Mouse (Mus musculus): ENCODE data around the gene Mlst8. TPM values are rescaled to one million over a fixed set of nuclear protein-coding genes. Genes with fewer than 3 reads are reported as not detected.

The Mlst8 gene
- polyA plus RNA-seq, 2 experiments = 9.6 to 13.5 TPM

- Histone ChIP-seq H3K36me3 (replicated peaks; ENCODE audit: control insufficient read depth, insufficient read depth, low read depth) (peaks cover 26% of the 10 kb centered on the region), H3K4me3 (ENCODE audit: insufficient read depth in 1 of 2, low read depth in 2 of 2, low read length in 2 of 2) (no peak overlapping the region), H3K9me3 (ENCODE audit: control insufficient read depth, low read length) (no peaks in the 10 kb centered on the region), H3K27me3 (ENCODE audit: control insufficient read depth, insufficient read depth, low read length) (no peaks in the 10 kb centered on the region), H3K4me2 (ENCODE audit: low read depth) (no peak overlapping the region), H3K9ac (replicated peaks) (no peak overlapping the region), H3K4me1 (replicated peaks; ENCODE audit: control insufficient read depth in 2 of 2, insufficient read depth in 2 of 2, low read length in 1 of 2) (no peaks in the 10 kb centered on the region), H3K27ac (no peak overlapping the region)
- no peak for TF ChIP-seq EP300 (IDR thresholded peaks at IDR 0.05; ENCODE audit: low read depth)
- TF ChIP-seq CTCF (IDR thresholded peaks at IDR 0.05; ENCODE audit: low read depth) = no peak
- DNase-seq (ENCODE audit: low read depth in 3 of 3, low spot score in 3 of 3) = no peak
- ATAC-seq (ENCODE audit: insufficient read depth) = no peak
- 84% methylated on average over 8 of the region's 8 CpGs for WGBS (ENCODE audit: insufficient replicate concordance)
Observed at GRCm38 (mm10) chr17:24440377-24440776, 38.5 kb downstream of the Mlst8 start.

GRCm38 (mm10) chr17:24437016-24437415 is 41.9 kb downstream of the Mlst8 start:
- H3K36me3 ChIP-seq (replicated peaks; ENCODE audit: control insufficient read depth, insufficient read depth, low read depth) = peaks cover 20% of the 10 kb centered on the region
- H3K9ac ChIP-seq (replicated peaks) = no peak overlapping the region
- no peaks in the 10 kb centered on the region for H3K27me3 ChIP-seq (ENCODE audit: control insufficient read depth, insufficient read depth, low read length)
- peak; percentile 88 for TF ChIP-seq CTCF (IDR thresholded peaks at IDR 0.05; ENCODE audit: low read depth)
- no peak for TF ChIP-seq EP300 (IDR thresholded peaks at IDR 0.05; ENCODE audit: low read depth)
- H3K9me3 ChIP-seq (ENCODE audit: control insufficient read depth, low read length) = no peaks in the 10 kb centered on the region
- no peak overlapping the region for H3K4me3 ChIP-seq (ENCODE audit: insufficient read depth in 1 of 2, low read depth in 2 of 2, low read length in 2 of 2)
- no peak overlapping the region for H3K27ac ChIP-seq
- no peak overlapping the region for H3K4me2 ChIP-seq (ENCODE audit: low read depth)
- ATAC-seq (ENCODE audit: insufficient read depth) (peak; percentile 48; the same call in 1 of the 2 replicates), DNase-seq (ENCODE audit: low read depth in 3 of 3, low spot score in 3 of 3) (peak in 1 of 3 experiments; percentile 39)
- no peaks in the 10 kb centered on the region for H3K4me1 ChIP-seq (replicated peaks; ENCODE audit: control insufficient read depth in 2 of 2, insufficient read depth in 2 of 2, low read length in 1 of 2)
- WGBS (ENCODE audit: insufficient replicate concordance) = 69% methylated on average over 5 of the region's 5 CpGs

GRCm38 (mm10) chr17:24429201-24429983 is 49.5 kb downstream of the Mlst8 start:
- H3K27ac ChIP-seq = no peak overlapping the region
- ATAC-seq (ENCODE audit: insufficient read depth) = no peak
- H3K36me3 ChIP-seq (replicated peaks; ENCODE audit: control insufficient read depth, insufficient read depth, low read depth) = peaks cover 14% of the 10 kb centered on the region
- no peaks in the 10 kb centered on the region for H3K9me3 ChIP-seq (ENCODE audit: control insufficient read depth, low read length)
- H3K9ac ChIP-seq (replicated peaks) = no peak overlapping the region
- no peaks in the 10 kb centered on the region for H3K27me3 ChIP-seq (ENCODE audit: control insufficient read depth, insufficient read depth, low read length)
- no peak for DNase-seq (ENCODE audit: low read depth in 3 of 3, low spot score in 3 of 3)
- H3K4me1 ChIP-seq (replicated peaks; ENCODE audit: control insufficient read depth in 2 of 2, insufficient read depth in 2 of 2, low read length in 1 of 2) = peaks cover 2 to 4% of the 10 kb centered on the region in 2 experiments; a peak in 2 of 4 replicates
- no peak overlapping the region for H3K4me3 ChIP-seq (ENCODE audit: insufficient read depth in 1 of 2, low read depth in 2 of 2, low read length in 2 of 2)
- WGBS (ENCODE audit: insufficient replicate concordance) = 79% methylated on average over 14 of the region's 14 CpGs
- no peak for TF ChIP-seq CTCF (IDR thresholded peaks at IDR 0.05; ENCODE audit: low read depth)
- TF ChIP-seq EP300 (IDR thresholded peaks at IDR 0.05; ENCODE audit: low read depth) = no peak
- no peak overlapping the region for H3K4me2 ChIP-seq (ENCODE audit: low read depth)

- DNase-seq (ENCODE audit: low read depth in 3 of 3, low spot score in 3 of 3) (no peak), ATAC-seq (ENCODE audit: insufficient read depth) (no peak)
- peak overlapping the region; percentile 95 for H3K4me2 ChIP-seq (ENCODE audit: low read depth)
- H3K4me3 ChIP-seq (ENCODE audit: insufficient read depth in 1 of 2, low read depth in 2 of 2, low read length in 2 of 2) = peak overlapping the region; percentile 61 to 81
- no peaks in the 10 kb centered on the region for H3K9me3 ChIP-seq (ENCODE audit: control insufficient read depth, low read length)
- under 1% methylated on average over 8 of the region's 8 CpGs for WGBS (ENCODE audit: insufficient replicate concordance)
- peak overlapping the region; percentile 56 for H3K9ac ChIP-seq (replicated peaks)
- TF ChIP-seq CTCF (IDR thresholded peaks at IDR 0.05; ENCODE audit: low read depth) = no peak
- TF ChIP-seq EP300 (IDR thresholded peaks at IDR 0.05; ENCODE audit: low read depth) = no peak
- peaks cover 32% of the 10 kb centered on the region for H3K36me3 ChIP-seq (replicated peaks; ENCODE audit: control insufficient read depth, insufficient read depth, low read depth)
- no peaks in the 10 kb centered on the region for H3K27me3 ChIP-seq (ENCODE audit: control insufficient read depth, insufficient read depth, low read length)
- peak overlapping the region; percentile 32 for H3K27ac ChIP-seq
- peaks cover 2 to 4% of the 10 kb centered on the region in 2 experiments; a peak in 2 of 4 replicates for H3K4me1 ChIP-seq (replicated peaks; ENCODE audit: control insufficient read depth in 2 of 2, insufficient read depth in 2 of 2, low read length in 1 of 2)
Observed at GRCm38 (mm10) chr17:24427170-24427557, 51.7 kb downstream of the Mlst8 start.

GRCm38 (mm10) chr17:24426471-24427169 is 52.3 kb downstream of the Mlst8 start, which contains the start of gene Eci1:
Eci1 (plus strand) TSS chr17:24426641.
- peak; percentile 88 to 89 (median 88) for DNase-seq (ENCODE audit: low read depth in 3 of 3, low spot score in 3 of 3)

More at GRCm38 (mm10) chr17:24426471-24427169, 52.3 kb downstream of the Mlst8 start, which contains the start of gene Eci1:
- under 1% methylated on average over 48 of the region's 48 CpGs for WGBS (ENCODE audit: insufficient replicate concordance)
- ATAC-seq (ENCODE audit: insufficient read depth) = peak; percentile 96
- H3K9ac ChIP-seq (replicated peaks) = peak within 1 kb of the TSS; percentile 56
- H3K9me3 ChIP-seq (ENCODE audit: control insufficient read depth, low read length) = no peaks in the 10 kb centered on the region
- no peak for TF ChIP-seq CTCF (IDR thresholded peaks at IDR 0.05; ENCODE audit: low read depth)
- no peak for TF ChIP-seq EP300 (IDR thresholded peaks at IDR 0.05; ENCODE audit: low read depth)
- no peaks in the 10 kb centered on the region for H3K27me3 ChIP-seq (ENCODE audit: control insufficient read depth, insufficient read depth, low read length)
- peak within 1 kb of the TSS; percentile 61 to 81 for H3K4me3 ChIP-seq (ENCODE audit: insufficient read depth in 1 of 2, low read depth in 2 of 2, low read length in 2 of 2)
- H3K4me2 ChIP-seq (ENCODE audit: low read depth) = peak within 1 kb of the TSS; percentile 95
- H3K27ac ChIP-seq = peak within 1 kb of the TSS; percentile 32
- H3K36me3 ChIP-seq (replicated peaks; ENCODE audit: control insufficient read depth, insufficient read depth, low read depth) = peaks cover 38% of the 10 kb centered on the region
- peaks cover 2 to 4% of the 10 kb centered on the region in 2 experiments; a peak in 2 of 4 replicates for H3K4me1 ChIP-seq (replicated peaks; ENCODE audit: control insufficient read depth in 2 of 2, insufficient read depth in 2 of 2, low read length in 1 of 2)

All from liver, embryonic 14.5 days (tissue).